Mouse (Mus musculus): ENCODE measurements around the gene Lrrc56. TPM values are rescaled to one million over a fixed set of nuclear protein-coding genes. Genes with fewer than 3 reads are reported as not detected.

Lrrc56 gene
- total RNA-seq, 2 experiments from 2014 or later = 6.2 to 7.4 TPM

- intact Hi-C loops (cut with DNase I) = no loop called here
These were observed 2.9 kb upstream of the Lrrc56 start for GRCm38 (mm10) chr7:141191036-141191435.

GRCm38 (mm10) chr7:141191796-141192685 is 1.9 kb upstream of the Lrrc56 start:
- no peak for DNase-seq
- intact Hi-C loops (cut with DNase I) = no loop called here

More at GRCm38 (mm10) chr7:141191036-141191435, 2.9 kb upstream of the Lrrc56 start:
- no peak for DNase-seq

DNA sequence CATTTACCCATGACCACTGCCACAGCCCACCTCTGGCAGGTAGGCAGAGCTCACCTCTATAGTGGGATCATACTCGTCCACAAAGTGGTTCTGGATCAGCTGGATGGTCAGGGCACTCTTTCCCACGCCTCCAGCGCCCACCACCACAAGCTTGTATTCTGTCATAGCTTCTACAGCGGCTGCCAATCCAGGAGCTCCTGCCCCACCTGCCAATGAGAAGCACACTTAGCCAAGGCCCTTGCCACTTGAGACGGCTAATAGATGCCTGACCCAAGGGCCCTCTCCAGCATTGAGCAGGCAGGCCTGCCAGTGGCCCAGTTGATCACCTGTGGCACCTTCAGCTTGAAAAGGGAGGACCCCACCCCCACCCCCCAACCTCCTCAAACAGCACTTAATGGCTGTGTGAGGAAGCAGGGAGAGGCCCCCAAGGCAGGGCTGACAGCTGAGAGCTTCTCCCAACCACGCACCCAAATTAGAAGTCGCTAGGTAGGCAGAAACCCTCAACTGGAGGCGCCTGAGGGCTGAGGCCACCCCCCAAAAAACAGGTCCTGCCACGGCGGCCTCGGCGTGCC is 1.1 kb upstream of the Lrrc56 start:
- DNase-seq = no peak
- intact Hi-C loops (cut with DNase I) = no loop called here

DNA sequence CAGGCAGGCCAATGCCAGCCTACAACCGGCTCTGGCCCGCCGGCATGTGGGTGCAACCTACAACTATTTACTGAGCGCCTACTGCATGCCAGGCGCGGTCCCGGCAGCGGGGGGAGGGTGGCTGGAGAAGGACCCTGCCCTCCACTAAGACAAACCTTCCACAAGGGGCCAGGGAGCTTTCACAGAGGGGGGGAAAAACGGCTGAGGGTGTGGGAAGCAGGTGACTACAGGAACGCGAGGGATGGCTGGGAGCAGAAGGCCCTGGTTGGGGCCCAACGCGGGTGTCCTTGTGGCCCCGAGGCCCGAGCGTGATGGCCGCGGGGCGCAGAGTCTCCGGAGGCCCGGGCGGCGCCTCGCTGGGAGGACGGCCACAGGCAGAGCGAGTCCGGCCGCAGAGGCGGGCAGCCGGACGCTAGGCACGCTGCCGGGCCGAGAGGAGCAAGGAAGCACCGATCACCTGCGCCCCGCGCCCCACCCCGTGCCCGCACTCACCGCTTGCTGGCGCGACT is 555 bp upstream of the Lrrc56 start:
- peak; percentile 32 for DNase-seq
- intact Hi-C loops (cut with DNase I) = no loop called here

DNA sequence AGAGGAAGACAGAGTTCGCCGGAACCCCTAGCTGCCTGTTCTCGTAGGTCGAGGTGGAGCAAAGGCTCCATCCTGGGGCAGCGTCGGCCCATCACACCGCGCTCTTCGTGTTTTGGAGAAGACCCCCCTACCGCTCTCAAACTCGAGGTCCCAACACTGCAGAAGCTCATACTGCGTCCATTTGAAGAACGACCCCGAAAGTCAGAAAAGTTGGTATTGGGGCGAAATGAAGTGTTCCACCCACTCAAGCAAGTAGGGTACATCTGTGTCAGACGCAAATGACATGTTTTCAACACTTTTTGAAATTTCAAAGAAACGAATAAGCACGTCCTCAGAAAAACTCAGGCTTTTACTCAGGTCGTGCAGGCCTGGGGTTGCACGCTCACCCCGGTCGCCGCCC is 452 bp downstream of the Lrrc56 start:
- no peak for DNase-seq
- intact Hi-C loops (cut with DNase I) = no loop called here

DNA sequence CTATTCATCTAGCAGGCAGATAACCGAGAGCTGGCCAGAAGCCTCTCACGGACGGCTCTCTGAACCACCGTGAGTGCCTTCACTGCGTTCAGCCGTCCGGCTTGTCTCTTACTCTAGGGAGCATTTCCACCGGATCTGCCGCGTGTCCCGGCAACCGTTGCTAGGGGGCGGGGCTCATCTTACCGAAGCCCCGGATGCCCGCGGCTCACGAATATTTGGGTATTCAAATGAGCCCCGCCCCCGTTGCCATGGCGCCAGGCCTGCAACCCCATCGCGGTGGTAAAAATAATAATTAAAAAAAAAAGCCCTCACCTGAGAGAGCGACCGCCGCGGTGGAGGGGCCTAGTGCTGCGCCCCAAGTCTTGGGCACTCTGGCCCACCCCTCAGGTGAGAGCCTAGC is 873 bp downstream of the Lrrc56 start:
- intact Hi-C loops (cut with DNase I) = no loop called here
- peak; percentile 93 for DNase-seq

GRCm38 (mm10) chr7:141195754-141196153 is 1.8 kb downstream of the Lrrc56 start:
- intact Hi-C loops (cut with DNase I) = no loop called here

DNA sequence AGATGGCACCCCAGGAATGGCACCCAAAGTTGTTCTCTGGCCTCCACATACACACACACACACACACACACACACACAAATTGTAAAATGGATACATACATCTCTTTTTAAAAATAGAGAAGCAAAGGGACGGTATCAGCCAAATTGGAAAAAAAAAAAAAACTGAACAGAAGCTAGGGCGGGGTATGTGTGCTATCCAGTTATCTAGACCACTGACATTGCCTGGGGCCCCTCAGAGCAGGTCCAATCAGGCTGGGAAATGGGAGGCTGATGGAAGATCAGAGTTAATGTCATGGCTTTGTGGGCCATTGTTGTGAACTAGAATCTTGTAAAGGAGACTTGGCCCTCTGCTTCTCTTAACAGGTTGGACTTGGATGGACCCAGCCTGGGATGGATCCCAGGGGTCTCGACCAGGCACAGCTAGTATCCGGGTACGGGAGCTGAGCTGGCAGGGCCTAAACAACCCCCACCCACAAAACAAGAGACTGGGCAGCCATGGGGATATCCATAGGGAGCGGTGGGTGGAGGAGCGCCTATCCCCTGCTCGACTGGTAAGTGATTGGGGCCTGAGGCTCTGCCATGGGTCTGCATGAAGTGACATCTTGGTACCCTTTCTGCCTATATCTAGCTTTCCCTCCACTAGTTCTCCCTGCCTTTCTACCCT is 2.8 kb downstream of the Lrrc56 start:
- intact Hi-C loops (cut with DNase I) = no loop called here
- no peak for DNase-seq

More at GRCm38 (mm10) chr7:141195754-141196153, 1.8 kb downstream of the Lrrc56 start:
- DNase-seq = no peak

DNA sequence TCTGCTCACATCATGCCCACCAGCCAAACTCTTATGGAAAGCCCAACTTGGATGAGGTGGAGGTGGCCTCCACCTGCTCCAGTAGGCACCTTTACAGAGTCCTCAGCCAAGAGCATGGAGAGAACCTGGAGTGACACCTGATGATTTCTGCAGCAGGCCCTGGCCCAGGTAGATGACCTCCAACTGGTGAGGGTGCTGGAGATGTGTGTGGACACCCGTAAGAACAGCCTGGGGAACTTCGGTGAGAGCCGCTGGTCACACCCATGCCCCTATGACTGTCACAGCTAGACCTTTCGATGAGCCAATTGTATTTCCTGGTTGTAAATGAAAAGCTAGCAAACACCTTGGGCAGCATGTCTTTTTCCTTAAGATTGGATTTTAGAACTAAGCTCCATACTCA is 4.2 kb downstream of the Lrrc56 start:
- no peak for DNase-seq
- intact Hi-C loops (cut with DNase I) = no loop called here

DNA sequence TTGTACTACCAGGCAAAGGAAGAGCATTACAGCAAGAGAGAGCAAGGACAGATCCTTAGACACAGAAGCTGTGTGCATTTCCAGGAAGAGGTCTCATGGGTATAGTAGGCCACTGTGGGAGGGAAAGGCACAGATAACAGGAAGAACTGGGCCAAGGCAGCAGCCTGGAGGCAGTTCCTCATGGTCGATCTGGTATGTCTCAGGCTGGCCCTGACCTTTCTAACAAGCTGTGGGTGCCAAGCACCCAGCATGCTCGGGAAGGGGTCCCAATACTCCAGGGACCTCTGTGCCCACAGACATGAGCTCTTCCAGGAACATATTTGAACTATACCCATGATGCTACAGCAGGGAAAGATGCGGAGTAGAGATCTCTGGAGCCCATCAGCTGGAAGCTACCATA is 10.6 kb downstream of the Lrrc56 start:
- DNase-seq = no peak
- intact Hi-C loops (cut with DNase I) = no loop called here

DNA sequence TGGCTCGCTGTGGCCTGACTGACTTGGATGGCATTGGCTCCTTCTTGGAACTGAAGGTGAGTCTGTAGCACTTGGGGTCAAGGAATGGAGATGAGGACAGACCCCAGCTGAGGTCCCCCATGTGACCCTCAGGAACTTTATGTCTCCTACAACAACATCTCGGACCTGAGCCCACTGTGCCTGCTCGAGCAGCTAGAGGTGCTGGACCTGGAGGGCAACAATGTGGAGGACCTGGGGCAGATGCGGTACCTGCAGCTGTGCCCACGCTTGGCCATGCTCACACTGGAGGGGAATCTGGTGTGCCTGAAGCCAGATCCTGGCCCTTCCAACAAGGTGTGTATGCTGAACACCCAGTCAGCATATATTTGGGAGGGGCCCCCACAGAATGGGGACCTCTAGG is 11.5 kb downstream of the Lrrc56 start:
- intact Hi-C loops (cut with DNase I) = no loop called here
- DNase-seq = no peak

DNA sequence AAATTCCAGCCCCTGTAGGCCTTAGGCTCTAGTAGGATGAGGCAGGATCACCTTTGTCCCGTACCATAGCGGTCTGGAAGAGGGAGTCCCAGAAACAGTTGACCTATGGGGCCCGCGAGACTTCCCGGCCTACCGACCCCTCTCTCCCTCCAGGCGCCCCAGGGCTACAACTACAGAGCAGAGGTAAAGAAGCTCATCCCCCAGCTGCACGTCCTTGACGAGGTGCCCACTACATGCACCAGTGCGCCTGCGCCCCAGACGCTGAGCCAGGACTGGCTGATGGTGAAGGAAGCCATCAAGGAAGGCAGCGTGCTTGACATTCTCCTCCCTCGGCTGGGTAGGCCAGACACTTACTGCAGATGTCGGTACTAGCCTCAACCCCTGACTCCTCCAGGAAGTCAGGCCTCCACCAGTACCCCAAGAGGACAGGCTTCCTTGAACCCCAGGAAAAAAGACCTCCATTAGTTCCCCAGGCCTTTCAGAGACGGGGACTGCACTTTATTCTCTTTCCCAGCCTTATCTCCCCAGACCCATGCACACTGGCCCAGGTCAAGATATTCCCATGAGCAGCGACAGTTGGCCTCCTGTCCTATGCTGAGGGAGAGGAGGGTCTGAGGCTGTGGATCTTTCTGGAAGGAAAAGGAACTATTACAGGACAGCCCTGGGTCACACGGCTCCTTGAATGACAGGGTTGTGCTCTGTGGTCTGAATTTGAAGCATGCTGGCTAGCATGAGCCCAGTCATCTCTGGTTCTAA is 12.4 kb downstream of the Lrrc56 start:
- no peak for DNase-seq
- intact Hi-C loops (cut with DNase I) = no loop called here

GRCm38 (mm10) chr7:141209526-141209925 is 15.6 kb downstream of the Lrrc56 start:
- no peak for DNase-seq
- intact Hi-C loops (cut with DNase I) = no loop called here

DNA sequence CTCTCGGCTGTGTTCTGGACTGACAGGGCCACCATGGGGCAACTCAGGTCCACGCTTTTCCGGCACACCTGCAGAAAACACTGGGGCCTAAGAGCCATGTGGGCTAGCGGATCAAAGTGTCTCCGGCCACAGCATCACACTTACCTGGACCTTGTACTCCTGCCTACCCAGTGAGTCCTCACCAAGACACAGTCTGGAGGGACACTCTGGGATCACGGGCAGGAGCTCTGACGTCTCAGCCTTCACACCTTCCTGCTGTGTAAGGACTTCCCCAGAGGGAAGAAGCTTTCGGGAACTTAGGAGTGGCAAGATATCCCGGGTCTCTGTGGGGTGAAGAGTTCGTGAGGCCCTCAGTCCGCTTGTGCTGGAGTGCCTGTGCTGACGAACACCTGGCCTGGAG is 16.2 kb downstream of the Lrrc56 start:
- intact Hi-C loops (cut with DNase I) = no loop called here
- DNase-seq = no peak

- intact Hi-C loops (cut with DNase I) = no loop called here
These were observed 16.7 kb downstream of the Lrrc56 start for GRCm38 (mm10) chr7:141210606-141211131.

DNA sequence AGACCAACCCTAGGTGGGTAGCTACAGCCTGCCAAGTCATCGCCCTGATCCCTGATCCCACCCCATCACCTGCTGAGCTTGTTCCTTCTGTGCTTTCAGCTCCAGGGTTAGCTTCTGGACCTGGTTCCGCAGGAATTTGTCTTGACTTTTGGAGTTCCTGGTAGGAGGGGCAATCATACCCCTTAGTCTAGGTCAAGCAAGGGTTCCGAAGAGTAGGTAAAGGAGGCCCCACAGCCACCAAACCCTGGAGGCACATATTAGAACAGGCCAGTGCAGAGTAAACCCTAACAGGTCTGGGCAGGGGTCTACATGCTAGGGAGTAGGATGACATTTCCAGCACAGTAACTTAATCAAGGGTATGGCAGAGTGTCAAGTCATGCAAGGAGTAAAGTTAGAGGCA is 19.2 kb downstream of the Lrrc56 start:
- no peak for DNase-seq
- intact Hi-C loops (cut with DNase I) = no loop called here

More at GRCm38 (mm10) chr7:141210606-141211131, 16.7 kb downstream of the Lrrc56 start:
- no peak for DNase-seq

- intact Hi-C loops (cut with DNase I) = no loop called here
- DNase-seq = no peak
These were observed 19.8 kb downstream of the Lrrc56 start, which contains the start of gene Lmntd2 for GRCm38 (mm10) chr7:141213605-141214235. Lmntd2 (minus strand) TSS chr7:141214080.

- intact Hi-C loops (cut with DNase I) = no loop called here
- no peak for DNase-seq
These were observed 20.4 kb downstream of the Lrrc56 start for GRCm38 (mm10) chr7:141214310-141214709.

- DNase-seq = peak; percentile 93
- intact Hi-C loops (cut with DNase I) = no loop called here
These were observed 21.3 kb downstream of the Lrrc56 start, which contains the start of gene Rassf7 for GRCm38 (mm10) chr7:141215101-141215879. Rassf7 (plus strand) TSS chr7:141215860.

Measured in left cerebral cortex, postnatal 4 days (tissue).